ENCODE assay signal across 27 mouse cellular contexts in genomic region chr1:88427987-88428741, GRCm38 (mm10). TPM values are rescaled to one million over a fixed set of nuclear protein-coding genes. Genes with fewer than 3 reads are reported as not detected.
DNase-seq lines count a peak whose midpoint lies in the region; ATAC-seq and TF ChIP-seq lines count a peak whose summit lies in the region.
"Had no signal": no experiment of that assay in that cellular context is flagged by ENCODE, and none has a peak within 500 bp of the region (broad histone marks: within the 10 kb centered on the region; RNA-seq: fewer than 3 reads in every experiment).

No protein-coding gene starts in this region.

- H3K9ac ChIP-seq in embryonic facial prominence, embryonic 14.5 days (ENCODE audit: low read depth, low read length): no peak overlapping the region
- H3K9ac ChIP-seq in hindbrain, embryonic 14.5 days: no peak overlapping the region
- H3K9ac ChIP-seq: limb, embryonic 13.5 days; liver, embryonic 14.5 days had no signal

- H3K9me3 ChIP-seq in embryonic facial prominence, embryonic 14.5 days (ENCODE audit: control insufficient read depth, low read length): no peaks in the 10 kb centered on the region
- H3K9me3 ChIP-seq in embryonic facial prominence, embryonic 10.5 days: no peaks in the 10 kb centered on the region
- no peaks in the 10 kb centered on the region for H3K9me3 ChIP-seq in hindbrain, embryonic 14.5 days (ENCODE audit: control insufficient read depth, low read length)
- H3K9me3 ChIP-seq: hindbrain, embryonic 10.5 days; limb, embryonic 13.5 days; megakaryocyte, embryonic 14.5 days had no signal

- no peak overlapping the region for H3K4me2 ChIP-seq in embryonic facial prominence, embryonic 14.5 days (ENCODE audit: low read depth, low read length)
- H3K4me2 ChIP-seq in hindbrain, embryonic 14.5 days (replicated peaks): no peak overlapping the region
- H3K4me2 ChIP-seq: limb, embryonic 13.5 days had no signal

- no peak overlapping the region for H3K27ac ChIP-seq in embryonic facial prominence, embryonic 14.5 days (replicated peaks; ENCODE audit: low read depth, low read length)
- no peak overlapping the region for H3K27ac ChIP-seq in embryonic facial prominence, embryonic 10.5 days (replicated peaks)
- no peak overlapping the region for H3K27ac ChIP-seq in hindbrain, embryonic 14.5 days
- no peak overlapping the region for H3K27ac ChIP-seq in kidney, adult 2 months (ENCODE audit: insufficient read depth, low read depth, low read length)
- H3K27ac ChIP-seq: left cerebral cortex, adult 2 months; limb, embryonic 13.5 days; liver, embryonic 14.5 days had no signal

- TF ChIP-seq CTCF in kidney, adult 2 months (conservative IDR thresholded peaks at IDR 0.05; ENCODE audit: insufficient read depth, insufficient read length, low read depth, low read length): no peak

- no peak overlapping the region for H3K4me3 ChIP-seq in embryonic facial prominence, embryonic 14.5 days (ENCODE audit: low read depth, low read length)
- no peak overlapping the region for H3K4me3 ChIP-seq in embryonic facial prominence, embryonic 10.5 days
- H3K4me3 ChIP-seq in hindbrain, embryonic 14.5 days (replicated peaks; ENCODE audit: low read length): no peak overlapping the region
- H3K4me3 ChIP-seq in kidney, adult 2 months (ENCODE audit: insufficient read depth, low read depth, low read length): no peak overlapping the region
- H3K4me3 ChIP-seq: erythroblast, embryonic 14.5 days; hindbrain, embryonic 10.5 days; left cerebral cortex, adult 2 months; limb, embryonic 13.5 days; megakaryocyte, embryonic 14.5 days had no signal

- H3K36me3 ChIP-seq in embryonic facial prominence, embryonic 14.5 days (ENCODE audit: control insufficient read depth, insufficient read depth, low read length): no peaks in the 10 kb centered on the region
- no peaks in the 10 kb centered on the region for H3K36me3 ChIP-seq in embryonic facial prominence, embryonic 10.5 days (replicated peaks)
- H3K36me3 ChIP-seq in hindbrain, embryonic 14.5 days (replicated peaks; ENCODE audit: control insufficient read depth, insufficient read depth): no peaks in the 10 kb centered on the region
- H3K36me3 ChIP-seq in kidney, adult 2 months (ENCODE audit: control insufficient read depth, insufficient read depth, low read length): no peaks in the 10 kb centered on the region
- H3K36me3 ChIP-seq: hindbrain, embryonic 10.5 days; limb, embryonic 13.5 days had no signal

- WGBS in embryonic facial prominence, embryonic 14.5 days: 68% methylated on average over 11 of the region's 11 CpGs
- 85% methylated on average over 11 of the region's 11 CpGs for WGBS in embryonic facial prominence, embryonic 10.5 days
- 83% methylated on average over 11 of the region's 11 CpGs for WGBS in hindbrain, embryonic 14.5 days
- WGBS in kidney, adult 2 months: 61% methylated on average over 11 of the region's 11 CpGs

- peak; percentile 48; the same call in 1 of the 2 replicates for ATAC-seq in embryonic facial prominence, embryonic 14.5 days (ENCODE audit: low read depth)
- ATAC-seq in hindbrain, embryonic 14.5 days (ENCODE audit: low FRiP score): no peak
- ATAC-seq: forebrain, embryonic 14.5 days; midbrain, embryonic 16.5 days had no signal

- no peaks in the 10 kb centered on the region for H3K4me1 ChIP-seq in embryonic facial prominence, embryonic 14.5 days (ENCODE audit: control insufficient read depth, insufficient read depth, low read length)
- peaks cover 24% of the 10 kb centered on the region for H3K4me1 ChIP-seq in embryonic facial prominence, embryonic 10.5 days
- H3K4me1 ChIP-seq in hindbrain, embryonic 14.5 days (replicated peaks; ENCODE audit: control insufficient read depth, insufficient read depth, low read length): peaks cover 7% of the 10 kb centered on the region
- H3K4me1 ChIP-seq in kidney, adult 2 months (ENCODE audit: control insufficient read depth, insufficient read depth, low read length): no peaks in the 10 kb centered on the region

- peak; percentile 41 for DNase-seq in embryonic facial prominence, embryonic 14.5 days (ENCODE audit: low spot score)
- DNase-seq in embryonic facial prominence, embryonic 10.5 days (ENCODE audit: low spot score): no peak
- peak; percentile 19 for DNase-seq in right cerebral cortex, postnatal 25 days
- no peak for DNase-seq in right cerebral cortex, postnatal 14 days
- peak; percentile 62 for DNase-seq in lung, postnatal 25 days (ENCODE audit: low spot score)
- no peak for DNase-seq in layer of hippocampus, postnatal 14 days (ENCODE audit: low spot score in 2 of 2)
- DNase-seq in hindbrain, embryonic 14.5 days (ENCODE audit: low spot score): no peak
- no peak for DNase-seq in kidney, adult 2 months
- DNase-seq: adrenal gland, postnatal 10 days; cerebellum, adult 11-12 months; cerebellum, postnatal 36 days; gastrocnemius, postnatal 14 days; kidney, adult 8-10 months; thymus, adult 2 months had no signal

- TF ChIP-seq POLR2A in kidney, adult 2 months (IDR thresholded peaks at IDR 0.05; ENCODE audit: low read depth, low read length): no peak

- no peaks in the 10 kb centered on the region for H3K27me3 ChIP-seq in embryonic facial prominence, embryonic 14.5 days (replicated peaks; ENCODE audit: control insufficient read depth, insufficient read depth, low read length)
- H3K27me3 ChIP-seq in embryonic facial prominence, embryonic 10.5 days (replicated peaks; ENCODE audit: low read depth, poor library complexity, severe bottlenecking): no peaks in the 10 kb centered on the region
- H3K27me3 ChIP-seq in hindbrain, embryonic 14.5 days (ENCODE audit: control insufficient read depth, insufficient read depth, low read length): no peaks in the 10 kb centered on the region
- no peaks in the 10 kb centered on the region for H3K27me3 ChIP-seq in kidney, adult 2 months (replicated peaks; ENCODE audit: control insufficient read depth, insufficient read depth, low read length)

RNA-seq across cellular contexts. Expression of gene Spp2, which starts 21.4 kb away (rescaled TPM):
- 0.18 TPM in 1 of 2 replicates, not detected in the other for polyA plus RNA-seq in embryonic facial prominence, embryonic 14.5 days (2014; fragmentation: Nextera tagmentation; extraction: Ambion mirVana)
- 0.30 and 0.37 TPM in 2 replicates for polyA plus RNA-seq in embryonic facial prominence, embryonic 10.5 days (2016; fragmentation: Nextera tagmentation; extraction: Ambion mirVana)
- not detected for total RNA-seq in layer of hippocampus, postnatal 14 days (2021)
- 0.64 TPM in 1 of 2 replicates, not detected in the other for polyA plus RNA-seq in hindbrain, embryonic 14.5 days (2014; fragmentation: Nextera tagmentation; extraction: Ambion mirVana)
- polyA plus RNA-seq in kidney, adult 2 months (2012; rRNA removed): 1,106 and 1,181 TPM in 2 replicates
- total RNA-seq: gastrocnemius, postnatal 14 days; heart, adult 8-10 months; layer of hippocampus, adult 18-20 months; left cerebral cortex, adult 2 months; MEL had no signal
- polyA plus RNA-seq: erythroblast, embryonic 14.5 days; hindbrain, embryonic 10.5 days; limb, embryonic 13.5 days; neural tube, embryonic 11.5 days; urinary bladder, adult 2 months had no signal

Comparison
In these comparisons a context has a peak if more than half of its experiments do, and no peak if none do; other contexts are left out.
1. DNase-seq: peak in embryonic facial prominence, embryonic 14.5 days (single experiment), right cerebral cortex, postnatal 25 days (single experiment) and lung, postnatal 25 days (single experiment); none in embryonic facial prominence, embryonic 10.5 days (single experiment), right cerebral cortex, postnatal 14 days (single experiment), layer of hippocampus, postnatal 14 days (0 of 2), hindbrain, embryonic 14.5 days (single experiment) and kidney, adult 2 months (single experiment).
2. RNA of gene Spp2, which starts 21.4 kb away (polyA plus RNA-seq): 1,106 to 1,181 TPM in kidney, adult 2 months; 0.64 TPM in hindbrain, embryonic 14.5 days, 0.30 to 0.37 TPM in embryonic facial prominence, embryonic 10.5 days and 0.18 TPM in embryonic facial prominence, embryonic 14.5 days; every median in the first group is over 100 times any median in the second.